Mouse (Mus musculus): ENCODE data around the gene Slc4a1.

Slc4a1 gene

GRCm38 (mm10) chr11:102374108-102374725 is 8.2 kb upstream of the Slc4a1 start:
- DNase-seq, result no peak

DNA sequence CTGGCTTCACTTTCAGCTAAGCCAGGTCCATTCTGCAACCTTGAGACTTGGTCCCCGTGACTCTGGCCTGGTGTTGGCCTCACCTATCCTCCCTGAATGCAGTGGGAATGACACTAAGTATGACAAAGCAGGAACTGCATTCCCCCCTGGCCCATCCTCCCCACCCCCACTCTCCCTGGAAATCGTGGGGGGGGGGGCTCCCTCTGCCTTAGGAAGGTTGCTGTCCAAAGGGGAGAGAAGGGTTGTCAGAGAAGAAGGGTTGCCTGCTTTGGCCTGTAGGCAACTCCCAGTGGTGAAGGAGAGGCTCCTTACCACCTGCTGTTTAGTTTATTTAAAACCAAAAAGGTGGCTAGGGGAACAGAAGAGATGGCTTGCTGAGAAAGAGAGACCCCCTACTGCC is 7.6 kb upstream of the Slc4a1 start:
- DNase-seq, result no peak

GRCm38 (mm10) chr11:102372936-102373335 is 6.9 kb upstream of the Slc4a1 start:
- DNase-seq, result no peak

DNA sequence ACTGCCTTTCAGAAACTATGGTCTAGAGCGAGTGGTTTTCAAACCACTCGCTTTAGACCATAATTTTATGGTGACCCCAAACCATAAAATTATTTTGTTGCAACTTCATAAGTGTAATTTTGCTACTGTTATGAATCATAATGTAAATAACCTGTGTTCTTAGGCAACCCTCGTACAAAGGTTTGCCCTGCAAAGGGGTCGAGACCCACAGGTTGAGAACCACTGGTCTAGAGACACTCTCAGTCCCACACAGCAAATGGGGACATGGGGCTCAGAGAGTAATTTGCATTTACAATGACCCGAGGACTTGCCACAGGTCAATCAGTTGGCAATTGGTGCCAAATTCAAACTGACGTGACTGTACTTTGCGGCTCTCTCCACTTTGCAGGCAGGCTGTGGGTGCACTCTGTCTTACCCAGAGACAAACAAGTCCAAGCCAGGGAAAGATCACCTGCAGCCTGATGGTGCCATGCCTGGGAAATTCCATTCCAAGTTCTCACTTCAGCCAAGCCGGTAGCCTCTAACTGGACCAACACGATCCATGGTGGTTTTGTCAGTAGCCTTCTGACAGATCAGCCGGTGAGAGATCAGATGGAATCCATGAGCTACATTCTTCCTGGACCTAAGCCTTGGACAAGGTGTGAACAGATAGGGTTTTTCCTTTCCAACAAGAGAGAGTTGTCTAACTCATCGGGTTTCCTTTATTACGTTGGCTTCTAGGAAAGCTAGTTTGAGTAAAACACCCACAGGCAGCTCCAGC is 6.1 kb upstream of the Slc4a1 start:
- no peak for DNase-seq

DNA sequence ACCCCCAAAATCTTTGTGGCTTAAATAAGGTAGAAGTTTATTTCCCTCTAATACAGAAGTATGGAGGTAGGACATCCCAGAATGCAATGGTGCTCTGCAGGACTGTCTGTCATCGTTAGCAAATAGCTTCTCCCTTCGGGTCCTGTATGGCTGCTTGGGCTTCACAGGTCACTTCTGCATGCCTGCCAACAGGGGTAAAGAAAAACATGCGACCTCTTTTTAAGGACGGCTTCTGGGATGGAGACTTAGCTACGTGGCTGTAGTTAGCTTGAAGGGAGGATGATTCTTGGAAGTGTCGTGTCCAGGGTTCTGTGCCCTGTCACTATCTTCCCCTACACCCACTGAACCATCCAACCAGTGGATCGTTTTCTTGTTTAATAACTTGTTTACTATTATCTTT is 4.3 kb upstream of the Slc4a1 start:
- DNase-seq, result no peak

- DNase-seq, result no peak
These were observed 3.3 kb upstream of the Slc4a1 start for GRCm38 (mm10) chr11:102369263-102369662.

DNA sequence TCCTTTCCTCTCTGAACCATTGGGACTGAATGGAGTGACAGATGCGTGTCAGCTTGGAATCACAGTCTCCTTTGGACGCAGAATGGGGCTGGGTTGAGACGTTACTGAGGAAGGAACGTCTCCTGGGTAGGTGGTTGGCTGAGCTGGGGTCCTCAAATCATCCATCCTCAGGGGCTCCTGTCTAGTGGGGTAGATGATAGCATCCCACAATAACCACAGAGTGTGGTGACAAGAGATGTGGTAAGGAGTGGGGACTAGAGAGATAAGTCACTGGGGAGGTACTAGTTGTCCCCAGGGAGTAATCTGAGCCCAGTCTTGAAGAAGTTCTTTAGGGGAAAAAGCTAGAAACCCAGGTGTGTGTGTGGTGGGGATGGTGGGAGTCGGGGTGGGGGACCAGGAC is 2.3 kb upstream of the Slc4a1 start:
- DNase-seq, result no peak

DNA sequence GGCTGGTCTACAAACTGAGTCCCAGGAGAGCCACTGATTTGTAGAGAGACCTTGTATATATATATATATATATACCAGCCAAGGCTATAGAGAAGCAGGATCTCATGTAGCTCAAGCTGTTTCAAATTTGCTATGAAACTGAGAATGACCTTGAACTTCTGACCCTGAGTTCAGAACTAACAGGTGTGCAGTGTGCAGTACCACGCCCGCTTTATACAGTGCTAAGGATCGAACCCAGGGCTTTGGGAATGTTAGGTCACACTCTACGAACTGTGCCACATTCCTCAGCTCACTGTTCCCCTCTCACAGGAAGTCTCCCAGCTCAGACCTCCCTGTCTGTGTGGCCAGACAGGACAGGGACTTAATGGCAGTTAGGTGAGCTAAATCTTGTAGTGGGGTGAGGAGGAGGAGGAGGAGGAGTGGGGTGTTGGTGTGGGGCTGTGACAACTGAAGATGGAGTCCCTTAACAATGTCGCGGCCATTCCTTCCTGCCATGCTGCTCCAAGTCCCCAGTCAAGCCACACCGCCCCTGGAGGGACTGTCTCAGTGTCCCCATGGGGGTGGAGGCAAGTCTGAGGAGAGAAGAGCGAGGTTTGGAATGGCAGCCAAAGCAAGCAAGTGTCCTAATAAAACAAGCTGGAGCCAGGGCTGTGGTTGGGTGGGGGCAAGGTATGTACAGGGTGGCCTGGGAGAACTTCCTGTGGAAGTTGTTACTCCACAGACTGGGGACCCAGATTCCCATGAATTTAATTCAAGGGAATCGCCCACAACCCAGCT is 1.7 kb upstream of the Slc4a1 start:
- no peak for DNase-seq

- no peak for DNase-seq
These were observed 304 bp downstream of the Slc4a1 start for GRCm38 (mm10) chr11:102365699-102366098.

DNA sequence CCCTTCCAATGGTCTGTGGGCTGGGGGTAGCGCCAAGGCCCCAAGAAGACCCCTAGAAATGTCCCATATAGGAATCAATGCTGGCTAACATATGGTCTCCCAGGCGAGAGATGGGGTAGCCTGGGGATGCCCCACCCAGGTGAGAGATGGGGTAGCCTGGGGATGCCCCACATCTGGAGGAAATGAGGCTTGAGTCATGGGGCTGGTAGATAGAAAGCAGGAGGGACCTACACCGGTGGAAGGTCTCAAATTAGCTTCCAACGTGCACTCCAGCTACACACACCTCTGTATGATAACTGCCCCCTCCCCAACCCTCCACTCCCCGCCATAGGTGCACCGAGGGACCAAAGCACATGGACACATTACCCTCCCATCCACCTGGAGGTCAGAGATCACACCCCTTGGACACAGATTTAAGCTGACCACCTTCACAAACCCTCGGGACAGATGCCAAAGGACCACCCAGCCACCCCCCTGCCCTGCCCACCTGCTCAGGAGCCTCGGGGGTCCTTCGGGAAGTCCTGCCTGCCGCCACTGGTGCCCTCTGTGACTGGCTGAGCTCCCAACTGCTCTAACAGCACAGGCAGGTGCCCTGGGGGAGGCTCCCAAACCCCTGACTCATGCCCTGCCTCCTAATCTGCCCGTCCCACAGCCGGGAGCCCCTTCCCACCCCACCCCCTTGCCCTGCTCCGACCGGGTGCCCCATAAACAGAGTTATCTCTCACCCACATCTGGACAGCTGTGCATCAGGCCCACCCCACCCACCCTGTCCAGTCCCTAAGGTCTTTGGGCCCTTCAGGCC is 1.2 kb downstream of the Slc4a1 start:
- DNase-seq, result no peak

GRCm38 (mm10) chr11:102363623-102364022 is 2.4 kb downstream of the Slc4a1 start:
- no peak for DNase-seq

GRCm38 (mm10) chr11:102361776-102362495 is 4.1 kb downstream of the Slc4a1 start:
- no peak for DNase-seq

GRCm38 (mm10) chr11:102358365-102358764 is 7.6 kb downstream of the Slc4a1 start:
- no peak for DNase-seq

- DNase-seq, result no peak
These were observed 9.2 kb downstream of the Slc4a1 start for GRCm38 (mm10) chr11:102356636-102357350.

GRCm38 (mm10) chr11:102356190-102356589 is 9.8 kb downstream of the Slc4a1 start:
- DNase-seq, result no peak

DNA sequence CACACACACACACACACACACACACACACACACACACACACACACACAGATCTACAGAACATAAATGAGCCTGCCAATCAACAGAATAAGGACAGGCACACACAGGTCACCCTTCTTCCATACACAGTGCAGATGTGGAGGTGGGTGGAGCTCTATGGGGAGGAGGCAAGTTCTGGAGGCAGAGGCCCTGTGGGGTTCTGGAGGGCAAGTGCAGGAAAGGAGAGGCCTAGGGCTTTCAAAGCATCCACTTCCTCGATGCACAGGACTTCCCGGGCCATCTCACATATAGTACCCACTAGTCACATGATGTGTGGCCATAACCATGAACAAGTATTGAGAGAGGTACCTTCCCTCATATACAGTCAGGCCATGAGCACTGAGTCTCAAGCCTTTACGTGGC is 10.5 kb downstream of the Slc4a1 start:
- no peak for DNase-seq

GRCm38 (mm10) chr11:102353021-102353431 is 13.0 kb downstream of the Slc4a1 start:
- no peak for DNase-seq

- DNase-seq, result no peak
These were observed 13.6 kb downstream of the Slc4a1 start for GRCm38 (mm10) chr11:102352378-102352777.

DNA sequence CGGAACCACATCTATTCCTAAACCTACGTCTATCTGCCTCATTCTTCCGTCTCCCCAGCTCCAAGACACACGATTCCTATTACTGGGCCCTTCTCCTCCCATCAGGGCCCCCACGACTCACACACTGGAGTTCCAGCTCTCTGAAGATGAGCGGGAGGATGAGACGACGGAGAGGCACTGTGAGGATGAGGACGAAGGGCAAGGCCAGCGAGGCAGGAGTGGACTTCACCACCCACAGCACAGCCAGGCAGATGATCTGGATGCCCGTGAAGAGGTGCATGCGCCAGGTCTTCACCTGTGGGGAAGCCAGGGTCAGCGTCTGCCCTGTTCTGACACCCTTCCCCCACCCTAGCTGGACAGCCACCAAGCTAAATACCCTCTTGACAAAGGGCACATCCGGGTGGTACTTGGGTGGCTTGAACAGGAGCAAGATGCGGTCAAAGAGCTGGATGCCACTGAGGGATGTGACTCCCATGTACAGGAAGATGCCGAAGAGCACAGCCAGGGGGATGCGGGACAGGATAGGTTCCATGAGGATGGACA is 15.0 kb downstream of the Slc4a1 start:
- no peak for DNase-seq

DNA sequence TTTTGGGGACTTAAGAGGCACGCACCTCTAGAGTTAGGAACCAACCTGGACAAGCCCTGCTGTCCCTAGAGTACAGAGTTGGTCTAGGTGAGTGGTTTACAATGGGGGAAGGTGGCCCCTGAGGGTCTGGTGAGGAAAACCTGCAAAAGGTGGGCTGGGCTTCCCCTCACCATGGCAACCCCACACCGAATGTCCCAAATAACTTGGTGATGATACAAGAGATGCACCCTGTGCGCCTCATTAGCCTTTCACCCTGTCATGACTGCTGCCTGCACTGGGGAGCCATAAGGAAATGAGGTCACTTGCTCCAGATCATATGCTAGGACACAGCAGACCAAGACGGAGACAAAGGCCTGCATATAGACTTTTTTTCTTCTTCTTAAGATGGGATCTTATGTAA is 15.6 kb downstream of the Slc4a1 start:
- no peak for DNase-seq
